Mouse (Mus musculus) ES-E14 (cell line): ENCODE results near the gene Cdh13. TPM values are rescaled to one million over a fixed set of nuclear protein-coding genes. Genes with fewer than 3 reads are reported as not detected.
A peak's percentile ranks its signal among the peaks of the same experiment; 100 is the strongest.

Experiments
- DNase-seq: peaks from one replicate; pipeline ENCODE4 v3.0.0-alpha.2; 2013; ENCODE audit warnings: low read depth, low spot score
- H3K27ac ChIP-seq: 2 replicates; pipeline ENCODE4 v1.5.1; 2012; ENCODE audit warnings: low read depth, mild to moderate bottlenecking, low read length, moderate library complexity, mixed read lengths; ENCODE audit not compliant: poor library complexity, insufficient read depth, severe bottlenecking
- H3K36me3 ChIP-seq: 2 replicates; pipeline ENCODE4 v1.6.1; 2012; ENCODE audit warnings: mild to moderate bottlenecking, low read length, moderate library complexity, mixed read lengths; ENCODE audit not compliant: control insufficient read depth, poor library complexity, insufficient read depth, severe bottlenecking
- H3K4me1 ChIP-seq, 2 experiments: fragments of 150-350 bp in 1 of 2; sonication (generic) in 1 of 2; 2 replicates each; pipeline ENCODE4 v1.6.1; 2012; ENCODE audit warnings: low read length in 2 of 2, mild to moderate bottlenecking in 1 of 2, mixed read lengths in 1 of 2; ENCODE audit not compliant: control insufficient read depth in 2 of 2, insufficient read depth in 2 of 2, poor library complexity in 1 of 2
- H3K4me3 ChIP-seq, 2 experiments: fragments of 150-350 bp in 1 of 2; sonication (generic) in 1 of 2; 2 replicates each; pipeline ENCODE4 v1.5.1; 2012; ENCODE audit warnings: low read length in 2 of 2, low read depth in 1 of 2, mild to moderate bottlenecking in 1 of 2, mixed read lengths in 1 of 2; ENCODE audit not compliant: insufficient read depth in 1 of 2, poor library complexity in 1 of 2, severe bottlenecking in 1 of 2
- H3K9ac ChIP-seq: 2 replicates; pipeline ENCODE4 v1.6.1; 2012; ENCODE audit warnings: low read depth, mild to moderate bottlenecking, low read length, mixed read lengths; ENCODE audit not compliant: poor library complexity, insufficient read depth, severe bottlenecking
- H3K9me3 ChIP-seq: fragments of 150-350 bp; sonication (generic); 2 replicates; pipeline ENCODE4 v1.6.1; 2012; ENCODE audit warnings: low read depth, mild to moderate bottlenecking, low read length; ENCODE audit not compliant: control insufficient read depth, insufficient read depth
- CHD2 ChIP-seq: IDR thresholded peaks from 2 replicates; pipeline ENCODE4 v1.6.1; 2014; ENCODE audit warnings: mild to moderate bottlenecking, low read depth, low read length, inconsistent platforms
- HCFC1 ChIP-seq: IDR thresholded peaks from 2 replicates; pipeline ENCODE4 v1.6.1; 2012; ENCODE audit warnings: low read length, inconsistent platforms, borderline replicate concordance; ENCODE audit not compliant: insufficient read depth
- MAFK ChIP-seq: IDR thresholded peaks from 2 replicates; pipeline ENCODE4 v1.6.1; 2014; ENCODE audit warnings: mild to moderate bottlenecking, low read depth, low read length, inconsistent platforms; ENCODE audit not compliant: insufficient read depth
- ZC3H11A ChIP-seq: IDR thresholded peaks from 2 replicates; pipeline ENCODE4 v1.6.1; 2012; ENCODE audit warnings: low read depth, mild to moderate bottlenecking, inconsistent platforms, low read length, borderline replicate concordance
- ZNF384 ChIP-seq: IDR thresholded peaks from 2 replicates; pipeline ENCODE4 v1.6.1; 2012; ENCODE audit warnings: low read depth, low read length, inconsistent platforms
- in situ Hi-C, 2 experiments: fragments of 600-800 bp; cut with MboI; formaldehyde crosslinking; loops; one replicate each; pipeline ENCODE4 v1.15.1; 2025; ENCODE audit warnings: low sequenced_read_pairs in 2 of 2, inconsistent platforms in 1 of 2; ENCODE audit not compliant: unreplicated experiment in 2 of 2
- total RNA-seq: library from RNA; depleted of rRNA; stranded (reverse); fragments of 300-350 nt; gene quantifications from 2 replicates; pipeline ENCODE4 v1.2.3, GENCODE M21; 2012; rRNA removed

Cdh13 gene
- total RNA-seq = 1.3 and 1.8 TPM in 2 replicates

DNA sequence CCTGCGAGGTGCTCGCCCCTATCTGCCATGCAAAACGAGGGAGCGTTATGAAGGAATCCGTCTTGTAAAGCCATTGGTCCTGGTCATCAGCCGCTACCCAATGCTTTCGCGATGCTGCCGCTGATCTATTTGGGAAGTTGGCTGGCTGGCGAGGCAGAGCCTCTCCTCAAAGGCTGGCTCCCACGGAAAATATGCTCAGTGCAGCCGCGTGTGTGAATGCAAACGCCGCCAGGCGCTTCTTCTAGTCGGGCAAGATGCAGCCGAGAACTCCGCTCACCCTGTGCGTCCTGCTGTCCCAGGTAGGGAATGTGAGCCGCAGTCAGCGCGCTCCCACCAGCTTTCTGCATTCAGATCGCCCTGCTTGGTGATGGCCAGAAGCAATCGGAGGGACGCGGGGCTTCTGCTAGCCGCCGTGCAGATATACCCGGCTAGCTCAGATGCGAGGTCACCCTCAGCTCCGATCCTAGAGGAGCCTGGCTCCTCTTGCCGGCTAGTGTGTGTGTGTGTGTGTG, at the start of gene Cdh13:
Gene Cdh13 (plus strand): TSS at position 134 of the 512 bp plus-strand sequence.
- peak within 1 kb of the TSS; percentile 29; the same call in 1 of the 2 replicates for H3K9ac ChIP-seq
- DNase-seq = peak; percentile 16
- in situ Hi-C loops = no loop called here
- H3K36me3 ChIP-seq = no peaks in the 10 kb centered on the region
- H3K4me3 ChIP-seq = peak within 1 kb of the TSS; percentile 53 to 65
- TF ChIP-seq HCFC1 = no peak
- TF ChIP-seq ZNF384 = no peak
- TF ChIP-seq MAFK = no peak
- TF ChIP-seq ZC3H11A = no peak
- TF ChIP-seq CHD2 = no peak
- H3K27ac ChIP-seq = no peak within 1 kb of the TSS
- peaks cover 0 to 20% of the 10 kb centered on the region in 2 experiments; a peak in 2 of 4 replicates for H3K4me1 ChIP-seq
- no peaks in the 10 kb centered on the region for H3K9me3 ChIP-seq

DNA sequence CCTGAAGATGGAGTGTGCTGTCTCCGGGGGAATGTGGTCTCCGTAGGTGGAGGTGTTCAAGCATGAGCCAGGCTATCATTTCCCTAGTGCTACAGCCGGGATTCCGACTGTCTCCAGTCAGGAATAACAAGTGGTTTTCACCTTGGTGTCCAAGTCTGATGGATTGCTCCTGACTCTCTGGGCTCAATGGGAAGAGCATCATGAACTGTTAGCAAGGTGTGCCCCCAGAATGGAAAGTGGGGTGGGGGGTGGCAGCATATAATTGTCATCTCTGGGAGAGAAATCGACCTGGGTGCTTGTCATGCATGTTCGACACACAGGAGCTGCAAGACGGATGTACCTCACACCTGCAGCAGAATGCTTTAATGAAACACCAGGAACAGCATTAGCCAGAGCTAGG, 47.9 kb upstream of the Cdh13 start:
- no peak overlapping the region for H3K4me3 ChIP-seq
- in situ Hi-C loops = no loop called here
- H3K9me3 ChIP-seq = no peaks in the 10 kb centered on the region
- no peak for DNase-seq
- H3K36me3 ChIP-seq = no peaks in the 10 kb centered on the region
- TF ChIP-seq ZNF384 (no peak), HCFC1 (no peak), MAFK (no peak), ZC3H11A (no peak), CHD2 (no peak)
- no peak overlapping the region for H3K9ac ChIP-seq
- H3K27ac ChIP-seq = no peak overlapping the region
- no peaks in the 10 kb centered on the region for H3K4me1 ChIP-seq

DNA sequence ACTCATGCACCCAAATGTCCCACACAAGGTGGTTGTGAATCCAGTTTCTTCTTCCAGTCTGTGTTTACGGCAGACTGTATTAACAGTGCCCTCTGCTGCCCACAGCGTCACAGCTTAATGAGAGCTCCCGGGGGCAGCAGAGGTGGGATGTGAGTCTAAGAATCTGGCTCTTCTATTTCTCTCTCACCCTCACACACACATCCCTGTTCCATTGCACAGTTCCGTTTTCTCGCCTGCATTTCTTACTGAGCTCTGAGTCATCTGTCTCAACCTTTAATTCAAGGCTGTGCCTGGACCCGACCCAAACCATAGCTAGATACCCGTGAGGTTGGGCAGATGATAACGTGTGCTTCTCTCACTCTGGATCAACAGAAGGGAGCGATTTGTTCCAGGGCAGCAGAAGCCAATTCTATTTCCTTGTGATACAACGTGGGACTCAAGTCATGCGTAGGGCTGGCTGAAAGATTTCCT, 46.3 kb upstream of the Cdh13 start:
- Histone ChIP-seq H3K27ac (no peak overlapping the region), H3K9me3 (no peaks in the 10 kb centered on the region), H3K4me1 (no peaks in the 10 kb centered on the region), H3K4me3 (no peak overlapping the region), H3K36me3 (no peaks in the 10 kb centered on the region), H3K9ac (no peak overlapping the region)
- TF ChIP-seq CHD2 = no peak
- TF ChIP-seq MAFK = no peak
- no peak for DNase-seq
- in situ Hi-C loops = no loop called here

DNA sequence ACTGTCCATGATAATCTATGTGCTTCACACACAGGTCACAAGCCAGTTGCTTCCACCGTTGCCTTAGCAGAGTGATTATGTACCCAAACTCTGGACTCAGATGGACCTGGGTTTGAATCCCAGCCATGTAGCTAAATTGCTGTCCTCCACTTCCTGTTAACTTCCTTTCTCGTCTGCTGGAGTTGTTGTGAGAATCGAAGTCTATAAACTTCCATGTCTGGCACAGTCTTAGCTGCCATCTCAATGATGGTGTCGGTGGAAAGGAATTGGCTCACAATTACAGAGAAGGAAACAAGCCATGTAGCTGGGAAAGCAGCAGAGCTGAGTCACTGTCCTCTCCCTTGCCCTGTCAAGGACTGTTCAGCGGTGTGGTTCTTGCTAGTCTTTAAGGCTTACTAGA, 45.4 kb upstream of the Cdh13 start:
- Histone ChIP-seq H3K36me3 (no peaks in the 10 kb centered on the region), H3K9ac (no peak overlapping the region), H3K27ac (no peak overlapping the region), H3K4me1 (no peaks in the 10 kb centered on the region), H3K9me3 (no peaks in the 10 kb centered on the region), H3K4me3 (no peak overlapping the region)
- no peak for DNase-seq
- in situ Hi-C loops = no loop called here
- TF ChIP-seq ZC3H11A (no peak), MAFK (no peak), ZNF384 (no peak), HCFC1 (no peak), CHD2 (no peak)

DNA sequence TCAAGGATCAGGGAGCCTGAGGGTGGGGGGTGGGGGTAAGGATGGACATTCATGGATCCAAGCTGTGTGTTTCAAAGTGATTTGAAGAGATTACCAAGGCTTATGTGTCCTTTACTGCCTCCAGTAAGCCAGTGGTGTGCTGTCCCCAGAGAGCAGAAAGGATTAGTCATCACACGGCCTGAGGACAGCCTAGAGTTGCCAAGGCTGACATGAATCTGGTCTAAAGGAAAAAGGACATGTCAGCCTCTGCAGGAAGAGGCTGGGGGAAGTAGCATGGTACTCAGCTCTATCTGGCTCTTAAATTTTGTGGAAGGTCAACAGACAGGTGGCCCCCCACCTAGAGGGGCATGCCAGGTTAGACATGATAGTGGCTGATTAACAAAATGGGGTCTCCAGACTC, 44.3 kb upstream of the Cdh13 start:
- in situ Hi-C loops = no loop called here
- Histone ChIP-seq H3K4me3 (no peak overlapping the region), H3K27ac (no peak overlapping the region), H3K9me3 (no peaks in the 10 kb centered on the region), H3K4me1 (no peaks in the 10 kb centered on the region), H3K36me3 (no peaks in the 10 kb centered on the region), H3K9ac (no peak overlapping the region)
- DNase-seq = no peak
- TF ChIP-seq MAFK = no peak
- TF ChIP-seq HCFC1 = no peak
- no peak for TF ChIP-seq ZC3H11A
- TF ChIP-seq CHD2 = no peak
- no peak for TF ChIP-seq ZNF384
